Mouse (Mus musculus) liver, postnatal 0 days (tissue): ENCODE data around the gene Prr7. TPM values are rescaled to one million over a fixed set of nuclear protein-coding genes. Genes with fewer than 3 reads are reported as not detected.

Source experiments
- ATAC-seq: fragments of 200-750 bp; cut with Nextera tagmentation; 2 replicates; pipeline ENCODE4 v1.8.0; 2017; ENCODE audit warnings: mild to moderate bottlenecking, moderate library complexity
- DNase-seq: peaks from one replicate; pipeline ENCODE4 v3.0.0-alpha.2; 2016
- H3K27ac ChIP-seq: fragments of 300-500 bp; sonication (generic); 2 replicates; pipeline ENCODE4 v1.5.1; 2014; ENCODE audit warnings: antibody characterized with exemption, moderate library complexity, mild to moderate bottlenecking, low read depth
- H3K27me3 ChIP-seq: fragments of 300-500 bp; sonication (generic); 2 replicates; pipeline ENCODE4 v1.6.1; 2014; ENCODE audit warnings: low read length, control low read depth, mixed read lengths; ENCODE audit not compliant: insufficient read depth
- H3K36me3 ChIP-seq: fragments of 300-500 bp; sonication (generic); replicated peaks from 2 replicates; pipeline ENCODE4 v1.6.1; 2014; ENCODE audit warnings: mild to moderate bottlenecking, control low read depth, low read length, moderate library complexity, mixed read lengths; ENCODE audit not compliant: insufficient read depth
- H3K4me1 ChIP-seq: fragments of 300-500 bp; sonication (generic); 2 replicates; pipeline ENCODE4 v1.6.1; 2014; ENCODE audit warnings: antibody characterized with exemption, mild to moderate bottlenecking, control low read depth; ENCODE audit not compliant: insufficient read depth
- H3K4me2 ChIP-seq: fragments of 300-500 bp; sonication (generic); 2 replicates; pipeline ENCODE4 v1.6.1; 2014; ENCODE audit warnings: low read depth, mild to moderate bottlenecking, low read length, moderate library complexity, mixed read lengths
- H3K4me3 ChIP-seq: fragments of 300-500 bp; sonication (generic); 2 replicates; pipeline ENCODE4 v1.5.1; 2014; ENCODE audit warnings: low read depth, low read length
- H3K9ac ChIP-seq: fragments of 300-500 bp; sonication (generic); replicated peaks from 2 replicates; pipeline ENCODE4 v1.6.1; 2014; ENCODE audit warnings: mild to moderate bottlenecking, moderate library complexity
- H3K9me3 ChIP-seq: fragments of 300-500 bp; sonication (generic); 2 replicates; pipeline ENCODE4 v1.6.1; 2016; ENCODE audit warnings: mild to moderate bottlenecking, control low read depth, low read length, mixed read lengths
- CTCF ChIP-seq: sonication (generic); IDR thresholded peaks from 2 replicates; pipeline ENCODE4 v1.5.1; 2016; ENCODE audit warnings: antibody characterized with exemption, low read depth
- EP300 ChIP-seq: IDR thresholded peaks from 2 replicates; pipeline ENCODE4 v1.6.1; 2016; ENCODE audit warnings: antibody characterized with exemption, low read depth, mild to moderate bottlenecking
- WGBS: fragments of 180-500 bp; shearing (Covaris S2); extraction: QIAGEN DNeasy Blood & Tissue Kit; methylation state at CpG from one replicate; pipeline ENCODE4 v1.1.7; 2014; ENCODE audit not compliant: insufficient replicate concordance; 5-methylcytosine and 5-hydroxymethylcytosine counted together
- polyA plus RNA-seq: library from polyadenylated mRNA; unstranded; fragments of >200 nt; fragmentation: Nextera tagmentation; extraction: Ambion mirVana; gene quantifications from 2 replicates; pipeline ENCODE4 v1.2.1, GENCODE M21; 2015

The Prr7 gene
- polyA plus RNA-seq, result not detected in 2 replicates

DNA sequence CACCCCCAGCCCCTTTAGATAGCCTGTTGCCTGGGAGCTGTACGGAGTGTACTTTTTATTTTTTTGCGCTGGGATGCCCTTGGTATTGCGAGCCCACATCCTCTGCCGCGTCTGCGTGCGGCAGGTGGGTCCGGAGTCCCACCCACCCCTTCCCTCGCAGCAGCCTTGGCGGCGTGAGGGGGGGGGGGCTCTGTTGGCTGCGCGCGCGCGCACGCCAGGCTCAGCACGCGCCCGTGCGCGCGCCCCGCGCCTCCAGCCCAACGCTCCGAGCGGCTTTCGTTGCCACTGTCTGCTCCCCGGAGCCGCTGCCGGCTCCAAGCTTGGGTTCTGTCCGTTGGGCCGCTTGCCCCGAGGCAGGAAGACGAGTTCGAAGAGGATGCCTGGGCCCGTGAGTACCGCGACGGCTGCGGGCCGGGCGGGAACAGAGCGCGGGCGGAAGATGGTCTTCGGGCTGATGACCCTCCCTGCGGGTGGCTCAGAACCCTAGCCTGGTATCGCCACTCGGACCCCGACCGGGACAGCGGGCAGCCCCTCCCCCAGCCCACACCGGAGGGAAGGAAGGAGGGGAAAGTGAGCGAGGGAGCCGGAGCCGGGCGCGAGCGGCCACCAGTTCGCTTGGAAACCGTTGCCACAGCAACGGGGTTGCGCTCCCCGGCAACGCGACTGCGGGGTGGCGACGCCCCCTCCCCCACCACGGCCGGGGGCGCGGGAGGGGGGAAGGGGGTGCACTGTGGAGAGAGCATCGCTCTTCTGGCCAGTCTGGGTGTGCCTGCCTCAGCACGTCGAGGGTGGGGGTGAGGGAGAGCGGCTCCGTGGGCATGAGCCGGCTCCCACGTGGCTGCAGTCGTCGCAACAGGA is at the start of gene Prr7:
Gene Prr7 (plus strand): TSS at position 241 of the 858 bp plus-strand sequence.
- Histone ChIP-seq H3K9ac (peak within 1 kb of the TSS; percentile 48), H3K27me3 (peaks cover 27% of the 10 kb centered on the region), H3K27ac (no peak within 1 kb of the TSS), H3K36me3 (peaks cover 21% of the 10 kb centered on the region), H3K4me1 (peaks cover 18% of the 10 kb centered on the region), H3K9me3 (no peaks in the 10 kb centered on the region), H3K4me2 (peak within 1 kb of the TSS; percentile 84), H3K4me3 (peak within 1 kb of the TSS; percentile 50)
- WGBS, result under 1% methylated on average over 76 of the region's 84 CpGs
- DNase-seq (peak; percentile 35), ATAC-seq (peak; percentile 40; the same call in 1 of the 2 replicates)
- TF ChIP-seq EP300 (no peak), CTCF (no peak)

DNA sequence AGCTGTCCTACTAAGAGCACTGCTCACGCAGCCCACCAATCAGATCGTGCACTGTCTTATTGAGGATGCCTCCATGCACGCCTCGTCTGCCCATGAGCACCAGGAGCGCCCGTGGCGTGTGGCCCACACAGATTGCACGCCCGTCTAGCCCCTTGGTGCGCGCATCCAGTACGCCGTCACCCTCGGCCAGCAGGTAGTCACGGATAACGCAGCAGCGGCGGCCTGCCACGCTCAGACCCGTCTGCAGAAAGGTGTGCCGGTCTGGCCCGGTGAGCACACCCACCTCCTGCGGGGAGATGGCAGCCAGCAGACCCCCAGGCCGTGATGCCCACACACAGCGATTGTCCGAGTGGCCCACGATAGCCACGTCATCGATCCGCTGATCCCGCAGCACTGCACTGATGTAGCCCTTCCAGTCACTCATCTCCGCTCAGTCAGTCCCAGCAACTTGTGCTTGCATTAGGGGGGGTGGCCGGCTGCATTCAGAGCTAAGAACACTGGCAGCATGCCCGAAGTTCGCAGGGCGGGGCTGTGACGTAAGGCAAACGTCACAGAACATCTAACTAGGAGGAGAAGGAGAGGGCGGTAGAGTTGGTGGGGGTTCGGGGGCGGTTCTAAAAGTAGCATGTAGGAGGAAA is 49.2 kb upstream of the Prr7 start, which contains the start of gene Pfn3:
Gene Pfn3 (minus strand): TSS at position 490 of the 638 bp plus-strand sequence.
- H3K27me3 ChIP-seq, result peaks cover 33% of the 10 kb centered on the region
- H3K36me3 ChIP-seq, result no peaks in the 10 kb centered on the region
- WGBS, result 15% methylated on average over 41 of the region's 41 CpGs
- TF ChIP-seq CTCF (no peak), EP300 (no peak)
- no peak within 1 kb of the TSS; the same call in 1 of the 2 replicates for H3K4me2 ChIP-seq
- H3K4me1 ChIP-seq, result peaks cover 7% of the 10 kb centered on the region
- no peaks in the 10 kb centered on the region for H3K9me3 ChIP-seq
- no peak within 1 kb of the TSS for H3K4me3 ChIP-seq
- ATAC-seq (0 out of 2 replicates have a peak, but pooled peaks have one; percentile 19), DNase-seq (peak; percentile 68)
- H3K9ac ChIP-seq, result no peak within 1 kb of the TSS
- H3K27ac ChIP-seq, result no peak within 1 kb of the TSS

DNA sequence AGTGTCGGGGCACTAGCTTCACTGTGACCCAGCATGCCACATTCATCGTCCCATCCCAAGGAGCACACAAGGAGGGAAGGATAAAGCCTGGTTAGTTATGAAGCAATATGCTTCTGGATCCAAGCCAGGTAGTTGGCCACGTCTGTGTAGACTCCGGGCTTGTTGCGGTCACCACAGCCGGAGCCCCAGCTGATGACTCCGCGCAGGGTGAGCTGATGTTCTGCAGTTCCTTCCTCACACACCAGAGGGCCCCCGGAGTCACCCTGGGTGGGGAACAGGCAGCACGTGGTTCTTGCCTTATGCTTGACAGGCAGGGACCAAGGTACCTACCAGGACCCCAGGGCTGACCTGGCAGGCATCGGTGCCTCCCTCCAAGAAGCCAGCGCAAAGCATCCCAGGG is 46.1 kb upstream of the Prr7 start:
- H3K4me3 ChIP-seq, result no peak overlapping the region
- no peaks in the 10 kb centered on the region for H3K9me3 ChIP-seq
- ATAC-seq (peak; percentile 80), DNase-seq (peak; percentile 91)
- no peak overlapping the region for H3K9ac ChIP-seq
- no peak overlapping the region for H3K27ac ChIP-seq
- H3K36me3 ChIP-seq, result peaks cover 4% of the 10 kb centered on the region; the same call in 1 of the 2 replicates
- TF ChIP-seq EP300 (no peak), CTCF (peak; percentile 93)
- H3K4me1 ChIP-seq, result peaks cover 15% of the 10 kb centered on the region
- WGBS, result 8% methylated on average over 12 of the region's 12 CpGs
- H3K27me3 ChIP-seq, result peaks cover 42% of the 10 kb centered on the region
- H3K4me2 ChIP-seq, result no peak overlapping the region

DNA sequence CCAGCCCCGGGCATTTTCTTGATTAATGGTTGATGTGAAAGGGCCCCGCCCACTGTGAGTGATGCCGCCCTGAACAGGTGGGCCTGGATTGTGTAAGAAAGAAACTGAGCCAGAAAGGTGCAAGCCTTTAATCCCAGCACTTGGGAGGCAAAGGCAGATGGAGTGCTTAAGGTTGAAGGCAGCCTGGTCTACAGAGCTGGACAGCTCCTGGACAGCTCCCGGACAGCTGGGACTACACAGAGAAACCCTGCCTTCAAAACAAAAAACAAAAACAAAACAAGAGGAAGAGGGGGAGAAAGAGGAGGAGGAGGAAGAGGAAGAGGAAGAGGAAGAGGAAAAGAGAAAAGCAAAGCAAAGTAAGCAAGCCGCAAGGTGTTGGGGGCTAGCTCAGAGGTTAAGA is 44.9 kb upstream of the Prr7 start:
- no peak for TF ChIP-seq EP300
- no peak for TF ChIP-seq CTCF
- ATAC-seq, result no peak
- Histone ChIP-seq H3K27me3 (peaks cover 41% of the 10 kb centered on the region), H3K4me3 (no peak overlapping the region), H3K36me3 (peaks cover 4% of the 10 kb centered on the region; the same call in 1 of the 2 replicates), H3K4me2 (no peak overlapping the region), H3K27ac (no peak overlapping the region), H3K4me1 (peaks cover 15% of the 10 kb centered on the region), H3K9me3 (no peaks in the 10 kb centered on the region), H3K9ac (no peak overlapping the region)
- 68% methylated on average over 5 of the region's 5 CpGs for WGBS
- DNase-seq, result no peak

DNA sequence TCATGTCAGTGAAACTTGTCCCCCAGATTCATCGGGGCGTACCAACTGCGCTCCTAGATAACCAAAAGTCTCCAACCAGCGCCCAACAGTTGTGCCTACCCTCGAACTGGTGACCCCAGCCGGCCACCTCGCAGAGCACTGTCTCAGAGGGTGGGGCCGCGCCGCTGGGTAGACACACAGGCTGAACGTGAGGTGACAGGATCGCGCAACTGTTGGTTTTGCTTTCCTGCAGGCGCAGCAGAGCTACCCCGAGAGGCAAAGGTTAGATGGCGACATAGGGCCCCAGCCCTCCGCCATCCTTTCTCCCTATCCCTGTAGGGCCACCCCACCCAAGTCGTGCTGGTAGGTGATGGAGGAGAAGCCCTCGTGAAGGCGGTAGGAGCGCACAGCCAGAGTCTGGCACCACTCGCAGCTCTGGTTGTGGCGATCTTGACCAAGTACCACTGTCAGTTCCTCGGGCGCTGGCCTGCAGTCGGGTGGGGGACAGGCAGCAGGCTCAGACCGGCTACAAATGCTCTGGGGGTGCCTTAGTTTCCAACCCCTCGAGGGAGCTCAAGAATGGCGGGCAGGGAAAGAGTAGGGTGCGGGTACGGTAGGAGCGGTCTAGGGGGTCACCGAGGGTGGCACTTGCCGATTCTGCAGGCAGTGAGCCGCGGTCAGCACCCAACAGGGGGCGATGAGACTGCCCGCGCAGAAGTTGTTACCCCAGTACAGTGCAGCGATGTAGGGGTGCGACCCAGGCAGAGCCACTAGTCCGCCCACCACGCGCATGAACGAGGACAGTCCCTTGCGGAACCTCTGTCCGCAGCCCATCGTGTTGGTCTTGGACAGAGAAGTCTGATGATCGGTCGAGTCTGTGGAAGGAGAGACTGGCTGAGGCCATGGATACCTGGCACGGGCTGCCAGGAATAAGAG is 43.8 kb upstream of the Prr7 start:
- H3K36me3 ChIP-seq, result peaks cover 4% of the 10 kb centered on the region; the same call in 1 of the 2 replicates
- H3K9ac ChIP-seq, result no peak overlapping the region
- TF ChIP-seq EP300, result no peak
- TF ChIP-seq CTCF, result no peak
- H3K4me3 ChIP-seq, result no peak overlapping the region
- H3K27me3 ChIP-seq, result peaks cover 32% of the 10 kb centered on the region
- H3K4me2 ChIP-seq, result peak overlapping the region; percentile 48
- H3K27ac ChIP-seq, result no peak overlapping the region
- no peaks in the 10 kb centered on the region for H3K9me3 ChIP-seq
- WGBS, result 24% methylated on average over 51 of the region's 51 CpGs
- DNase-seq, result peak; percentile 49
- H3K4me1 ChIP-seq, result peaks cover 15% of the 10 kb centered on the region
- peak; percentile 55 for ATAC-seq
